Mouse (Mus musculus): ENCODE data around the gene Gm128.
"Not testable (repeated sequence)": the region's sequence is repeated elsewhere in the genome, so short reads cannot be mapped to it uniquely, and the experiment has no call there.

The Gm128 gene

GRCm38 (mm10) chr3:95231298-95232221 is 9.8 kb downstream of the Gm128 start, which contains the start of gene Mllt11:
Mllt11 (minus strand) TSS chr3:95232171.
- peak; percentile 50 to 52 for DNase-seq (ENCODE audit: low spot score in 2 of 2)

- peak in 1 of 2 experiments; percentile 11 for DNase-seq (ENCODE audit: low spot score in 2 of 2)
Observed at GRCm38 (mm10) chr3:95230495-95231297, 10.7 kb downstream of the Gm128 start.

DNA sequence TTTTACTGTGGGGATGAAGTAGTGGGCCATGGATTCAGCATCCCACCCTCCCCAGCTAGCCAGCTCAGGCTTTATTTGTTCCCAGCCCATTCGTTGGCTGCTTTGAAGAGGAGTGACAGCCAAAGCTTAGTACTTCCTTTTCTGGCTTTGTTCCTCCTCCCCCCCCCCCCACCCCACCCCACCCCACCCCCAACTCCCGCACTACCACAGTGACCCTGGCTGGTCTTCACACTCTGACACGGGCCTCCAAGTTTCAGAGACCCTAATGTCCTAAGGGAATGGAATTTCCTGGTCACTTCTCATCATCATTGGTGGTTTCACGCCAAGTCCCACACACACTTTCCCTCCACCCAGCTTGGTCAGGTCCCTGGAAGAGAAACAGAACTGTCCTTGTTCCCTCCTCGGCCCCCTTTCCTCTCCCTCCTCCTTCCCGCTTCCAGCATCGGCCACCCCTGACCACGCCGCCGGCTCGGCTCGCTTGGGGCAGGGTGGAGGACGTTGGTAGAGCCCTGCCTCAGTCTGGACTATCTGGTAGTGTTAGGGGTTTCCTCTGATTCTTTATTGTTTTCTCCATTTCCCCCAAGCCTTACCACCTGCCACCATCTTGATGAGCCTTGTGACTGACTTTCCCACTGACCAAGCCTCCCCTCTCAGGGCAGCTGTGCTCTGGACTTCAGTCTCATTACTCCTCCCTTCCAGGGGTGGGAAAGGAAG is 11.5 kb downstream of the Gm128 start:
- DNase-seq (ENCODE audit: low spot score in 2 of 2), result peak in 1 of 2 experiments; percentile 36

- peak; percentile 18 to 27 for DNase-seq (ENCODE audit: low spot score in 2 of 2)
Observed at GRCm38 (mm10) chr3:95228894-95229780, 12.3 kb downstream of the Gm128 start.

DNA sequence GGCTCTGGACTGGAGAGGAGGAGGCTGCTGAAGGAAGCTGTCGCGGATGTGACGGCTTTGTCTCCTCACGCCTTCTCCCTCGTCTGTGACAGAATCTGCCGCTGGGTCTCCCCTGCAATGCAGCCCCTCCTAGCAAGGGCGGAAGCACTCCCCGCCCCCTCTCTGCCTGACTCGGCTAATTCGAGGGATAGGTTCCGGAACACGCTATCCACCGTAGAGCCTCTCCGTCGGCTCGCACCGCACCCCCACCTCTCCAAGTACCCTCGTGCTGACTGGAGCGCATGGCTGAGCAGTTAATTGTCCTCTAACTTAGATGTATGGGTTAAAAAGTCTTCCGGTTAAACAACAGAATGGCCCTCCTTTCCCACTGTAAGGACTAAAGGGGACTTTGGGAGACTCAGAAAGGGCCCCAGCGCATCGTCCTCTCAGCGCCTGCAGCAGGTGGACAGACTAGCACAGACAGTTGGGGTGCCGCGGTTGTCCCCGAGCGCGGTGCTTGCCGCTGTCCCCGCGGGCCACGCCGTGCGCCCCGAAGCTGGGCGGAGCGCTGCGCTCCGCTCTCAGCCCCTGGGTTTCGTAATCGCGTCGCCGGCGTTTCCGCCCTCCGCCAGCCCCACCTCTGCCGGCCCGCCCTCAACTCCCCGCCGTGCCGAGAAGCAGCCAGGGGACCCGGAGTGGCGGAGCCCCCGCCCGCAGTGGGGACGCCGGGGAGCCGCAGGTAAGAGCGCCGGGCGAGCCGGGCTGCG is 13.1 kb downstream of the Gm128 start, which contains the start of gene Cdc42se1:
Cdc42se1 (plus strand) TSS at position 585 of the 746 bp plus-strand sequence.
- DNase-seq (ENCODE audit: low spot score in 2 of 2), result peak; percentile 70 to 76

- no peak for DNase-seq (ENCODE audit: low spot score in 2 of 2)
Observed at GRCm38 (mm10) chr3:95227214-95227613, 14.2 kb downstream of the Gm128 start.

GRCm38 (mm10) chr3:95224295-95224694 is 17.1 kb downstream of the Gm128 start:
- DNase-seq (ENCODE audit: low spot score in 2 of 2), result no peak

DNA sequence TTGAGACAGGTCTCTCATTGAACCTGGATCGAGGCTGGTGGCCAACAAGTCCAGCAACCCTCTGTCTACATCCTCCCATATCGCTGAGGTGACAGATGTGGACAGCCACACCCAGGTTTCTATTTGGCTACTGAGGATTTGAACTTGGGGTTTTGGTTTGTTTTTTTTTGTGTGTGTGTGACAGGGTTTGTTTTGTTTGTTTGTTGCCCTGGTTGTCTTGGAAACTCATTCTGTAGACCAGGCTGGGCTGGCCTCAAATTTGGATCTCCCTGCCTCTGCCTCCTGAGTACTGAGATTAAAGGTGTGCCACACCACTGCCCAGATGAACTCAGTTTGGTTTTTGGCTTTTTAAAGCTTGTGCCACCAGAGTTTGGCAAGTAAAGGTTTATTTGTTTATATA is 18.4 kb downstream of the Gm128 start:
- DNase-seq (ENCODE audit: low spot score in 2 of 2), result peak in 1 of 2 experiments; percentile 20

DNA sequence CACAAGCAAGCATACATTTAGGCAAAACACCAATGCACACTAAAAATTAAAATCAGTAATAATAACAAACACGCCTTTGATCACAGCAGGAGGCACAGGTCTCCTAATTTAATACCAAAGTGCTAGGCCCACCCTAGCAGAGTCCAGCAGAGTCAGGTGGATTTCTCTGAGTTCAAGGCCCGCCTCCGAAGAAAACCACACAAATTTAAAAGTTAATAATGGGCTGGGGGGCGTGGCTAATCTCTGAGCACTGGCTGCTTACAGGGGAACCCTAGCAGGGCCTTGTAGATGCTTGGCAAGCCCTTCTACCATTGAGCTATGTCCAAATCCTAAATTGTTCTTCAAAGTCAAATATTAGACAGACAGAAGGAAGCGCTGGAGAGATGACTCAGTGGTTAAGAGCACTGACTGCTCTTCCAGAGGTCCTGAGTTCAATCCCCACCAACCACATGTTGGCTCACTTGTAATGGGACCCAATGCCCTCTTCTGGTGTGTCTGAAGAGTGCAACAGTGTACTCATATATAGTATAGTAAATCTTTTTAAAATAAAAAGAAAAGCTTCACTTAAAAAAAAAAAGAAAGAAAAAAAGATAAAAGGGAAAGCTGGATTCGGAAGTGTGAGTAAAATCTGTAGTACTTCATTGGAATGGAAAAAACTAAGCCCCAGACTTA is 22.8 kb downstream of the Gm128 start:
- DNase-seq (ENCODE audit: low spot score in 2 of 2), result no peak

- peak; percentile 90 to 92 for DNase-seq (ENCODE audit: low spot score in 2 of 2)
Observed at GRCm38 (mm10) chr3:95217255-95218134, 23.9 kb downstream of the Gm128 start, which contains the start of gene Gabpb2. Gabpb2 (minus strand) TSS chr3:95217916.

- no peak for DNase-seq (ENCODE audit: low spot score in 2 of 2)
Observed at GRCm38 (mm10) chr3:95216655-95217254, 24.6 kb downstream of the Gm128 start.

GRCm38 (mm10) chr3:95213609-95213975 is 27.8 kb downstream of the Gm128 start:
- no peak for DNase-seq (ENCODE audit: low spot score in 2 of 2)

DNA sequence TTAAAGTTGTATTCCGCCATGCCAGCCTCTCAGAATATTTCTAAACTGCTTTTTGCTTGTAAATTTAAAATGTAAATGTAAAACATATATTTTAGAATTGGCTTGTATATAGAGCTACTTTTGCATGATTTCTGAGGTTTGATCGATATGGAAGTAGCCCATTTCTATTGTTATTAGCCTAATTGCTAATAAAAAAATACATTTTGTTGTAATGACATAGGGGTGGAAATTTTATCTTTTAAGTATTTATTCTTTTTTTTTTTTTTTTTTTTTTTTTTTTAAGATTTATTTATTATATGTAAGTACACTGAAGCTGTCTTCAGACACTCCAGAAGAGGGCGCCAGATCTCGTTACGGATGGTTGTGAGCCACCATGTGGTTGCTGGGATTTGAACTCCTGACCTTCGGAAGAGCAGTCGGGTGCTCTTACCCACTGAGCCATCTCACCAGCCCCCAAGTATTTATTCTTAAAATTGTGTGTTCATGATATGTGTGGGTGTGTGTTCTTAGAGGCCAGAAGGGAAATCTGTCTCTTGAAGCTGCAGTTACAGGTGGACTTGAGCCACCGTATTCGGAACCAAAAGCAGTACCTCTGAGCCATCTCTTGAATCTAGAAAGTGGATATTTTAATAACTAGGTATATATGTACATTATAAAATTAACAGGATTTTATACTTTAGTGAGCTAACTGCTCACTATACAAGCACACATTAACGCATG is 28.3 kb downstream of the Gm128 start:
- not testable (repeated sequence) for DNase-seq (ENCODE audit: low spot score in 2 of 2)

DNA sequence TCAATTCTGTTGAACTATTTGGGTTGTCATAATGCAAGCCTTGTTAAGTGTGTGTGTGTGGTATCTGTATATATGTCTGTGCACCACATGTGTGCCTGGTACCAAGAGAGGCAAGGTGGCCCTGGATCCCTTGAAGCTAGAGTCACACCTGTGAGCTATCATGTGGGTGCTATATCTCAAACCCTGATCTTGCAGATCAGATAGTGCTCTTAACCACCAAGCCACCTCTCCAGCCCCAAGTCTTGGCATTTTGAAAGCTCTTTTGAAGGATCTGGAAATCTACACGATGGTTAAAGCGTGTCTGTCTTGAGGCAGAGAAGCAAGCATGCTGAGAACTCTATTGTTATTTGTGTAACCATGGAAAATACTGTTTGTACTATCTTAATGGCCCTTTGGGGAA is 30.8 kb downstream of the Gm128 start:
- DNase-seq (ENCODE audit: low spot score in 2 of 2), result no peak

DNA sequence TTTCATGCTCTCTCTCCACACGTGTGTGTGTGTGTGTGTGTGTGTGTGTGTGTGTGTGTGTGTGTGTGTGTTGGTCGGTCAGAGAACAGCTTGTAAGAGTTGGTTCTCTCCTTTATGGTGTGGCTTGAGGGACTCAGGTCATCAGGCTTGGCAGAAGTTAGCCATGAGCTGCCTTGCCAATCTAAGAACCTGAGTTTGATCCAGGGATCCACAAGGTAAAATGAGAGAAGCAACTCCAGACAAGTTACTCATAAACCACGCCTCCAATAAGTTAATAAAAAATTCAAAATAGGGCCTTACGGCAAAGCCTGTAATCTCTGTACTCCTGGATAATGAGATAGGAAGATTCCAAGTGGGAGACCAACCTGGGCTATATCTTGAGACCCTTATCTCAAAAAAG is 33.1 kb downstream of the Gm128 start:
- DNase-seq (ENCODE audit: low spot score in 2 of 2), result no peak

DNA sequence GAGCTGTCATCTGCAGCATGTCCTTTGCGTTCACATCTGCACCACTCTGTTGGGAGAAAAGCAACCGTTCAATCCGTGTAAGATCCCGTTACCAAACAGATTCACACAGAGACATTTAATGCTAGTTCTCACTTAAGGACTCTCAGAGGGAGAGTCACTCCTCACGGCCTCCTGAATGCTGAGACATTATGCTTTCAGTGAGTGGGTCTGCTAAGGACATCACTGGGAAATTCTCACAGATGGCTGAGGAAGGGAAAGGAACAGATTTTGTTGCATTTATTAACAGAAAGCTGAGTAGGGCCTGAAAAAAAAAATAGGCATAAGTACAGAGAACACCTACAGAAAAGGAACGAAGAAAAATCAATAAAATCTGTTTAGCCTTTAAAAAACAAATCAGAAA is 37.5 kb downstream of the Gm128 start:
- DNase-seq (ENCODE audit: low spot score in 2 of 2), result no peak

GRCm38 (mm10) chr3:95200562-95200961 is 40.8 kb downstream of the Gm128 start:
- DNase-seq (ENCODE audit: low spot score in 2 of 2), result no peak
